Mouse (Mus musculus) hindbrain, embryonic 11.5 days (tissue): ENCODE results near the gene Zfp653. TPM values are rescaled to one million over a fixed set of nuclear protein-coding genes. Genes with fewer than 3 reads are reported as not detected.

Source experiments
- polyA plus RNA-seq: library from polyadenylated mRNA; unstranded; fragments of >200 nt; fragmentation: Nextera tagmentation; extraction: Ambion mirVana; gene quantifications from 2 replicates; pipeline ENCODE4 v1.2.1, GENCODE M21; 2014

The Zfp653 gene
- polyA plus RNA-seq, 1 experiment from 2014 or later, result 9.2 TPM

Other genes with a start within 250 kb of the Zfp653 start
- 0.74 TPM in 1 of 2 replicates, not detected in the other for gene Angptl8, start 235.9 kb downstream of the Zfp653 start, polyA plus RNA-seq
- gene Dock6, start 218.7 kb downstream of the Zfp653 start, polyA plus RNA-seq, result 16.3 and 21.4 TPM in 2 replicates
- 8.6 and 9.5 TPM in 2 replicates for gene Rab3d, start 153.2 kb downstream of the Zfp653 start, polyA plus RNA-seq
- gene Ccdc159, start 143.9 kb downstream of the Zfp653 start, polyA plus RNA-seq, result 3.3 and 3.9 TPM in 2 replicates
- 34.7 and 39.3 TPM in 2 replicates for gene Tmem205, start 143.8 kb downstream of the Zfp653 start, polyA plus RNA-seq
- gene Plppr2, start 134.3 kb downstream of the Zfp653 start, polyA plus RNA-seq, result 21.0 and 22.3 TPM in 2 replicates
- 14.6 and 20.4 TPM in 2 replicates for gene Swsap1, start 115.6 kb downstream of the Zfp653 start, polyA plus RNA-seq
- 4.2 and 5.2 TPM in 2 replicates for gene Epor, start 107.9 kb downstream of the Zfp653 start, polyA plus RNA-seq
- gene Rgl3, start 81.9 kb downstream of the Zfp653 start, polyA plus RNA-seq, result 2.0 and 2.1 TPM in 2 replicates
- gene Ccdc151, start 68.7 kb downstream of the Zfp653 start, polyA plus RNA-seq, result 5.5 and 5.7 TPM in 2 replicates
- 84.6 TPM in 2 replicates for gene Prkcsh, start 68.6 kb downstream of the Zfp653 start, polyA plus RNA-seq
- 72.9 and 85.2 TPM in 2 replicates for gene Elavl3, start 19.4 kb downstream of the Zfp653 start, polyA plus RNA-seq
- gene Gm49318, start 117 bp downstream of the Zfp653 start, polyA plus RNA-seq, result 0.56 TPM in 1 of 2 replicates, not detected in the other
- 32.4 and 38.4 TPM in 2 replicates for gene Ecsit, start 14.1 kb upstream of the Zfp653 start, polyA plus RNA-seq
- gene Cnn1, start 27.8 kb upstream of the Zfp653 start, polyA plus RNA-seq, result 1.8 and 2.1 TPM in 2 replicates
- 211 and 213 TPM in 2 replicates for gene Elof1, start 45.8 kb upstream of the Zfp653 start, polyA plus RNA-seq
- gene Acp5, start 64.3 kb upstream of the Zfp653 start, polyA plus RNA-seq, result 17.1 and 18.7 TPM in 2 replicates
- 60.5 and 64.1 TPM in 2 replicates for gene Pigyl, start 85.5 kb upstream of the Zfp653 start, polyA plus RNA-seq
- not detected in 2 replicates for gene Zfp872, start 116.7 kb upstream of the Zfp653 start, polyA plus RNA-seq
- gene Zfp809, start 154.3 kb upstream of the Zfp653 start, polyA plus RNA-seq, result 11.9 and 13.4 TPM in 2 replicates
- 7.1 and 8.1 TPM in 2 replicates for gene Zfp599, start 188.5 kb upstream of the Zfp653 start, polyA plus RNA-seq
- gene Zfp810, start 236.3 kb upstream of the Zfp653 start, polyA plus RNA-seq, result 25.5 and 34.1 TPM in 2 replicates